Comparison of ENCODE assay signal across 27 mouse cellular contexts in genomic region chr8:70342007-70342406, GRCm38 (mm10). TPM values are rescaled to one million over a fixed set of nuclear protein-coding genes. Genes with fewer than 3 reads are reported as not detected.
DNase-seq lines count a peak whose midpoint lies in the region; ATAC-seq and TF ChIP-seq lines count a peak whose summit lies in the region.
"Had no signal": no experiment of that assay in that cellular context is flagged by ENCODE, and none has a peak within 500 bp of the region (broad histone marks: within the 10 kb centered on the region; RNA-seq: fewer than 3 reads in every experiment).

No protein-coding gene starts in this region.

- no peak for DNase-seq in layer of hippocampus, adult 2 months (ENCODE audit: low spot score in 2 of 2)
- no peak for DNase-seq in layer of hippocampus, adult 11-12 months (ENCODE audit: low spot score)
- peak; percentile 75 for DNase-seq in cerebellum, adult 11-12 months
- peak; percentile 77 to 78 for DNase-seq in cerebellum, postnatal 25 days
- DNase-seq in hindbrain, embryonic 11.5 days (ENCODE audit: low spot score): no peak
- DNase-seq in Muller cell, postnatal 12 days (ENCODE audit: inconsistent ontology term): no peak
- DNase-seq: adrenal gland, adult 8-10 months; B cell, adult 2 months; kidney, adult 18-20 months; kidney, postnatal 4 days; liver, embryonic 13.5 days; lung, embryonic 14.5 days; lung, postnatal 4 days; thymus, adult 2 months; thymus, postnatal 4 days had no signal

- 93% methylated on average over 14 of the region's 14 CpGs for WGBS in hindbrain, embryonic 11.5 days

- H3K9me3 ChIP-seq in hindbrain, embryonic 11.5 days (ENCODE audit: control insufficient read depth, low read length): no peaks in the 10 kb centered on the region
- H3K9me3 ChIP-seq: embryonic facial prominence, embryonic 10.5 days; forebrain, embryonic 15.5 days; G1E; heart, embryonic 10.5 days; hindbrain, embryonic 12.5 days; liver, embryonic 13.5 days; neural tube, embryonic 15.5 days; stomach, embryonic 15.5 days had no signal

- no peak for TF ChIP-seq CTCF in layer of hippocampus, adult 2 months (conservative IDR thresholded peaks at IDR 0.05)

- no peak overlapping the region for H3K4me3 ChIP-seq in layer of hippocampus, adult 2 months
- no peak overlapping the region for H3K4me3 ChIP-seq in hindbrain, embryonic 11.5 days (ENCODE audit: low read depth, low read length)
- H3K4me3 ChIP-seq: embryonic facial prominence, embryonic 10.5 days; forebrain, embryonic 15.5 days; heart, embryonic 10.5 days; hindbrain, embryonic 12.5 days; left cerebral cortex, adult 2 months; liver, embryonic 13.5 days; neural tube, embryonic 15.5 days; stomach, embryonic 15.5 days had no signal

- H3K27me3 ChIP-seq in hindbrain, embryonic 11.5 days (ENCODE audit: control insufficient read depth, insufficient read depth, low read length): no peaks in the 10 kb centered on the region
- H3K27me3 ChIP-seq: CH12.LX; forebrain, embryonic 15.5 days; hindbrain, embryonic 12.5 days; liver, embryonic 13.5 days; neural tube, embryonic 15.5 days; stomach, embryonic 15.5 days had no signal

- H3K27ac ChIP-seq in layer of hippocampus, adult 2 months: peak overlapping the region; percentile 77; the same call in 1 of the 2 replicates
- H3K27ac ChIP-seq in hindbrain, embryonic 11.5 days (ENCODE audit: low read depth, low read length): no peak overlapping the region
- H3K27ac ChIP-seq: embryonic facial prominence, embryonic 10.5 days; heart, embryonic 10.5 days; hindbrain, embryonic 12.5 days; left cerebral cortex, adult 2 months; liver, embryonic 13.5 days; neural tube, embryonic 15.5 days; stomach, embryonic 15.5 days had no signal

- ATAC-seq in megakaryocyte, adult 5-6 weeks (ENCODE audit: poor library complexity, severe bottlenecking): peak; percentile 54
- ATAC-seq in inflammation-experienced regulatory T-cells, adult 6 months: no peak
- no peak for ATAC-seq in hindbrain, embryonic 11.5 days (ENCODE audit: low FRiP score)
- ATAC-seq: forebrain, embryonic 15.5 days had no signal

- no peak overlapping the region for H3K4me2 ChIP-seq in hindbrain, embryonic 11.5 days (replicated peaks; ENCODE audit: low read depth, low read length)
- H3K4me2 ChIP-seq: forebrain, embryonic 15.5 days; hindbrain, embryonic 12.5 days; liver, embryonic 13.5 days; lung, embryonic 14.5 days; midbrain, embryonic 11.5 days; neural tube, embryonic 15.5 days; stomach, embryonic 15.5 days had no signal

- peaks cover 22% of the 10 kb centered on the region for H3K36me3 ChIP-seq in hindbrain, embryonic 11.5 days (ENCODE audit: control insufficient read depth, insufficient read depth, low read length)

- H3K4me1 ChIP-seq in hindbrain, embryonic 11.5 days (replicated peaks; ENCODE audit: control insufficient read depth, insufficient read depth, low read length): no peaks in the 10 kb centered on the region
- H3K4me1 ChIP-seq: neural tube, embryonic 15.5 days had no signal

- H3K9ac ChIP-seq in hindbrain, embryonic 11.5 days (ENCODE audit: low read depth, low read length): no peak overlapping the region
- H3K9ac ChIP-seq: forebrain, embryonic 15.5 days; hindbrain, embryonic 12.5 days; lung, embryonic 14.5 days; neural tube, embryonic 15.5 days; stomach, embryonic 15.5 days had no signal

RNA-seq across cellular contexts. Expression of gene Upf1, which starts 11.1 kb away (rescaled TPM):
- 10 to 100 TPM; 67.7 to 68.7 TPM for total RNA-seq in layer of hippocampus, adult 2 months (2021)
- 10.9 and 11.7 TPM in 2 replicates for total RNA-seq in megakaryocyte, adult 5-6 weeks (2015)
- total RNA-seq in megakaryocyte, adult 5-6 weeks (2017): 24.4 and 30.7 TPM in 2 replicates
- 10 to 100 TPM; 13.6 to 17.4 (median 14.2) TPM for polyA plus RNA-seq in inflammation-experienced regulatory T-cells, adult 6 months (2017; shearing (Covaris generic))
- 21.4 TPM in 2 replicates for polyA plus RNA-seq in hindbrain, embryonic 11.5 days (2014; fragmentation: Nextera tagmentation; extraction: Ambion mirVana)

RNA-seq across cellular contexts. Expression of gene Gdf1, which starts 12.4 kb away (rescaled TPM):
- total RNA-seq in layer of hippocampus, adult 2 months (2021): 10 to 100 TPM; 12.1 to 14.4 TPM
- not detected in 2 replicates for total RNA-seq in megakaryocyte, adult 5-6 weeks (2015)
- not detected in 2 replicates for total RNA-seq in megakaryocyte, adult 5-6 weeks (2017)
- under 1 TPM in 2 of 3 experiments, not detected in 1; 0.41 to 0.55 TPM for polyA plus RNA-seq in inflammation-experienced regulatory T-cells, adult 6 months (2017; shearing (Covaris generic))
- 1.3 TPM in 2 replicates for polyA plus RNA-seq in hindbrain, embryonic 11.5 days (2014; fragmentation: Nextera tagmentation; extraction: Ambion mirVana)
- total RNA-seq: G1E had no signal
- polyA plus RNA-seq: G1E had no signal

RNA-seq across cellular contexts. Expression of gene Cers1, which starts 26.4 kb away (rescaled TPM):
- 100 to 1,000 TPM; 110 to 113 TPM for total RNA-seq in layer of hippocampus, adult 2 months (2021)
- total RNA-seq in megakaryocyte, adult 5-6 weeks (2015): not detected in 2 replicates
- total RNA-seq in megakaryocyte, adult 5-6 weeks (2017): not detected in 2 replicates
- not detected for polyA plus RNA-seq in inflammation-experienced regulatory T-cells, adult 6 months (2017; shearing (Covaris generic))
- polyA plus RNA-seq in hindbrain, embryonic 11.5 days (2014; fragmentation: Nextera tagmentation; extraction: Ambion mirVana): 5.7 and 6.2 TPM in 2 replicates
- polyA plus RNA-seq: G1E had no signal

RNA-seq across cellular contexts. Expression of gene Comp, which starts 31.4 kb away (rescaled TPM):
- total RNA-seq in layer of hippocampus, adult 2 months (2021): under 1 TPM; 0.29 to 0.56 TPM
- total RNA-seq in megakaryocyte, adult 5-6 weeks (2015): not detected in 2 replicates
- 0.12 TPM in 1 of 2 replicates, not detected in the other for total RNA-seq in megakaryocyte, adult 5-6 weeks (2017)
- polyA plus RNA-seq in inflammation-experienced regulatory T-cells, adult 6 months (2017; shearing (Covaris generic)): under 1 TPM in 2 of 3 experiments, not detected in 1; 0.24 to 0.40 TPM
- 0.08 and 0.11 TPM in 2 replicates for polyA plus RNA-seq in hindbrain, embryonic 11.5 days (2014; fragmentation: Nextera tagmentation; extraction: Ambion mirVana)
- total RNA-seq: G1E had no signal
- polyA plus RNA-seq: midbrain, embryonic 11.5 days had no signal

RNA-seq across cellular contexts. Expression of gene Cope, which starts 39.7 kb away (rescaled TPM):
- 100 to 1,000 TPM; 139 to 157 TPM for total RNA-seq in layer of hippocampus, adult 2 months (2021)
- total RNA-seq in megakaryocyte, adult 5-6 weeks (2015): 163 and 178 TPM in 2 replicates
- 89.1 and 96.1 TPM in 2 replicates for total RNA-seq in megakaryocyte, adult 5-6 weeks (2017)
- 100 to 1,000 TPM; 303 to 304 (median 304) TPM for polyA plus RNA-seq in inflammation-experienced regulatory T-cells, adult 6 months (2017; shearing (Covaris generic))
- polyA plus RNA-seq in hindbrain, embryonic 11.5 days (2014; fragmentation: Nextera tagmentation; extraction: Ambion mirVana): 268 and 278 TPM in 2 replicates

Comparison
In these comparisons a context has a peak if more than half of its experiments do, and no peak if none do; other contexts are left out.
1. DNase-seq: peak in cerebellum, adult 11-12 months (single experiment) and cerebellum, postnatal 25 days (2 of 2); none in layer of hippocampus, adult 2 months (0 of 2), layer of hippocampus, adult 11-12 months (single experiment), hindbrain, embryonic 11.5 days (single experiment) and Muller cell, postnatal 12 days (single experiment).
2. RNA of gene Gdf1, which starts 12.4 kb away (total RNA-seq): 12.1 to 14.4 TPM in layer of hippocampus, adult 2 months; not detected in megakaryocyte, adult 5-6 weeks; every median in the first group is over 10 times any median in the second.
3. RNA of gene Cers1, which starts 26.4 kb away (total RNA-seq): 110 to 113 TPM in layer of hippocampus, adult 2 months; not detected in megakaryocyte, adult 5-6 weeks; every median in the first group is over 100 times any median in the second.